ENCODE assay signal across 8 mouse cellular contexts in the genomic region with DNA sequence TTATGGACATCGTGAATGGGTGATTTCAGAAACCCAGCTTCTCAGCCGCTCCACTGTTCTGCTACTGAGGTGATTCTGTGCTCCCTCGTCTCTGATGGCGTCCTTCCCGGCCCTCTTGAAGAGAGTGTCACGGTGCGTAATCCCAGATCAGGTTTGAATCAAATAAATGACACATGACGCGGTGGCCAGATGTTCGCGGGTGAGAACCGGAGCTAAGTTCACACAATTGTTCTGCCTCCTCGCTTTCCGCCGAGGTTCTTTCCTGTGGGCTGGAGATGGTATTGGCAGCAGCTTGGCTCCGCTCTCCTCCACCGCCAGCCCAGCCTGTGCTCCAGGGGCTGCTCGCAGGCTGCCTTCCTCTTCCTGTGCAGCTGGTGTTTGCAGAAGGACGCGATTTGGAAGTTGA.
DNase-seq lines count a peak whose midpoint lies in the region; ATAC-seq lines count a peak whose summit lies in the region.

No protein-coding gene starts in this region.

- no peaks in the 10 kb centered on the region for H3K36me3 ChIP-seq in hindbrain, embryonic 14.5 days (replicated peaks; ENCODE audit: control insufficient read depth, insufficient read depth)
- no peaks in the 10 kb centered on the region for H3K36me3 ChIP-seq in macrophage (ENCODE audit: inconsistent target)

- H3K9ac ChIP-seq in hindbrain, embryonic 14.5 days = no peak overlapping the region

- peak; percentile 39 to 45 for DNase-seq in CD8-positive naive resting alpha-beta T cell, adult 2 months (ENCODE audit: low read depth in 2 of 2, low spot score in 2 of 2)
- peak; percentile 7 to 30 for DNase-seq in adrenal gland, adult 18-20 months (ENCODE audit: low spot score in 2 of 2)
- DNase-seq in gastrocnemius, postnatal 10 days = peak; percentile 34
- DNase-seq in hindbrain, embryonic 14.5 days (ENCODE audit: low spot score) = peak; percentile 29
- DNase-seq in left cerebral cortex, postnatal 36 days (ENCODE audit: low spot score in 2 of 2) = peak; percentile 21 to 27
- peak; percentile 9 for DNase-seq in testis, postnatal 14 days (ENCODE audit: low spot score)
- no peak for DNase-seq in urinary bladder, postnatal 4 days (ENCODE audit: low spot score in 2 of 2)

- H3K4me1 ChIP-seq in hindbrain, embryonic 14.5 days (replicated peaks; ENCODE audit: control insufficient read depth, insufficient read depth, low read length) = no peaks in the 10 kb centered on the region

- WGBS in hindbrain, embryonic 14.5 days = 53% methylated on average over 20 of the region's 20 CpGs
- 3% methylated on average over 20 of the region's 20 CpGs for WGBS in macrophage (ENCODE audit: missing documents)

- intact Hi-C loops in left cerebral cortex, postnatal 36 days (cut with DNase I) = no loop called here

- H3K4me2 ChIP-seq in hindbrain, embryonic 14.5 days (replicated peaks) = peak overlapping the region; percentile 40

- H3K79me2 ChIP-seq in macrophage (ENCODE audit: inconsistent target) = no peaks in the 10 kb centered on the region

- no peaks in the 10 kb centered on the region for H3K9me3 ChIP-seq in hindbrain, embryonic 14.5 days (ENCODE audit: control insufficient read depth, low read length)

- no peaks in the 10 kb centered on the region for H3K27me3 ChIP-seq in hindbrain, embryonic 14.5 days (ENCODE audit: control insufficient read depth, insufficient read depth, low read length)

- peak overlapping the region; percentile 69 for H3K27ac ChIP-seq in hindbrain, embryonic 14.5 days
- H3K27ac ChIP-seq in macrophage = no peak overlapping the region

- H3K4me3 ChIP-seq in hindbrain, embryonic 14.5 days (replicated peaks; ENCODE audit: low read length) = no peak overlapping the region
- peak overlapping the region; percentile 15; the same call in 1 of the 2 replicates for H3K4me3 ChIP-seq in macrophage (ENCODE audit: inconsistent target)

- no peak for ATAC-seq in hindbrain, embryonic 14.5 days (ENCODE audit: low FRiP score)

Comparison
In these comparisons a context has a peak if more than half of its experiments do, and no peak if none do; other contexts are left out.
1. DNase-seq: peak in CD8-positive naive resting alpha-beta T cell, adult 2 months (2 of 2), adrenal gland, adult 18-20 months (2 of 2), gastrocnemius, postnatal 10 days (single experiment), hindbrain, embryonic 14.5 days (single experiment), left cerebral cortex, postnatal 36 days (2 of 2) and testis, postnatal 14 days (single experiment); none in urinary bladder, postnatal 4 days (0 of 2).